Mouse (Mus musculus) forebrain, embryonic 15.5 days (tissue): ENCODE results near the gene Nol9. TPM values are rescaled to one million over a fixed set of nuclear protein-coding genes. Genes with fewer than 3 reads are reported as not detected.
"Not testable (repeated sequence)": the region's sequence is repeated elsewhere in the genome, so short reads cannot be mapped to it uniquely, and the experiment has no call there.

ENCODE experiments used
- ATAC-seq: fragments of 200-750 bp; cut with Nextera tagmentation; replicated peaks from 2 replicates; pipeline ENCODE4 v1.8.0; 2017; ENCODE audit warnings: mild to moderate bottlenecking, moderate TSS enrichment, moderate library complexity
- H3K27ac ChIP-seq: fragments of 300-500 bp; sonication (generic); replicated peaks from 2 replicates; pipeline ENCODE4 v1.5.1; 2015; ENCODE audit warnings: mild to moderate bottlenecking, inconsistent platforms
- H3K27me3 ChIP-seq: fragments of 300-500 bp; sonication (generic); 2 replicates; pipeline ENCODE4 v1.6.1; 2015; ENCODE audit warnings: inconsistent platforms
- H3K36me3 ChIP-seq: fragments of 300-500 bp; sonication (generic); 2 replicates; pipeline ENCODE4 v1.6.1; 2015; ENCODE audit warnings: mild to moderate bottlenecking, inconsistent platforms
- H3K4me1 ChIP-seq: fragments of 300-500 bp; sonication (generic); 2 replicates; pipeline ENCODE4 v1.6.1; 2015; ENCODE audit warnings: inconsistent platforms
- H3K4me2 ChIP-seq: fragments of 300-500 bp; sonication (generic); replicated peaks from 2 replicates; pipeline ENCODE4 v1.6.1; 2015; ENCODE audit warnings: mild to moderate bottlenecking, inconsistent platforms
- H3K4me3 ChIP-seq: fragments of 300-500 bp; sonication (generic); 2 replicates; pipeline ENCODE4 v1.5.1; 2015; ENCODE audit warnings: mild to moderate bottlenecking, inconsistent platforms
- H3K9ac ChIP-seq: fragments of 300-500 bp; sonication (generic); replicated peaks from 2 replicates; pipeline ENCODE4 v1.6.1; 2015; ENCODE audit warnings: mild to moderate bottlenecking, inconsistent platforms
- H3K9me3 ChIP-seq: fragments of 300-500 bp; sonication (generic); 2 replicates; pipeline ENCODE4 v1.6.1; 2016; ENCODE audit warnings: inconsistent platforms
- WGBS: fragments of 180-500 bp; shearing (Covaris S2); methylation state at CpG from one replicate; pipeline ENCODE4 v1.1.7; 2015; ENCODE audit warnings: mixed read lengths; 5-methylcytosine and 5-hydroxymethylcytosine counted together
- polyA plus RNA-seq: library from polyadenylated mRNA; unstranded; fragments of >200 nt; fragmentation: Nextera tagmentation; extraction: Ambion mirVana; gene quantifications from 2 replicates; pipeline ENCODE4 v1.2.1, GENCODE M21; 2015

Nol9 gene
- polyA plus RNA-seq, 1 experiment from 2014 or later, result 27.9 TPM

- H3K4me2 ChIP-seq, H3K27ac ChIP-seq, ATAC-seq, H3K27me3 ChIP-seq, H3K4me3 ChIP-seq, H3K9ac ChIP-seq, H3K9me3 ChIP-seq, H3K36me3 ChIP-seq: not testable (repeated sequence)
- 90% methylated on average over 6 of the region's 6 CpGs for WGBS
- H3K4me1 ChIP-seq, result peaks cover 15% of the 10 kb centered on the region
Measured at GRCm38 (mm10) chr4:152036464-152036863, 2.7 kb upstream of the Nol9 start.

- 0 out of 2 replicates have a peak, but pooled peaks have one; percentile 9 for ATAC-seq
- WGBS, result 53% methylated on average over 10 of the region's 10 CpGs
- Histone ChIP-seq H3K27ac (peak within 1 kb of the TSS; percentile 48), H3K9me3 (no peaks in the 10 kb centered on the region), H3K9ac (peak within 1 kb of the TSS; percentile 79), H3K36me3 (peaks cover 25% of the 10 kb centered on the region), H3K4me3 (peak within 1 kb of the TSS; percentile 100), H3K4me1 (peaks cover 15% of the 10 kb centered on the region), H3K4me2 (peak within 1 kb of the TSS; percentile 94), H3K27me3 (no peaks in the 10 kb centered on the region)
Measured at GRCm38 (mm10) chr4:152038225-152038984, 716 bp upstream of the Nol9 start, which contains the start of gene Tas1r1. Tas1r1 (minus strand) TSS chr4:152038568.

GRCm38 (mm10) chr4:152039831-152040310, 750 bp downstream of the Nol9 start:
- H3K4me2 ChIP-seq, result peak overlapping the region; percentile 94
- WGBS, result 4% methylated on average over 25 of the region's 25 CpGs
- no peaks in the 10 kb centered on the region for H3K27me3 ChIP-seq
- peaks cover 37% of the 10 kb centered on the region for H3K36me3 ChIP-seq
- H3K4me1 ChIP-seq, result peaks cover 15% of the 10 kb centered on the region
- H3K4me3 ChIP-seq, result peak overlapping the region; percentile 100
- peak overlapping the region; percentile 79 for H3K9ac ChIP-seq
- H3K9me3 ChIP-seq, result no peaks in the 10 kb centered on the region
- no peak overlapping the region; the same call in 1 of the 2 replicates for H3K27ac ChIP-seq
- ATAC-seq, result no peak

GRCm38 (mm10) chr4:152041924-152042641, 3.0 kb downstream of the Nol9 start:
- WGBS, result 97% methylated on average over 22 of the region's 22 CpGs

GRCm38 (mm10) chr4:152043171-152043570, 4.0 kb downstream of the Nol9 start:
- WGBS, result 78% methylated on average over 3 of the region's 3 CpGs
- ATAC-seq, result no peak
- H3K4me3 ChIP-seq, result no peak overlapping the region
- H3K27me3 ChIP-seq, result no peaks in the 10 kb centered on the region
- no peak overlapping the region for H3K27ac ChIP-seq
- H3K4me1 ChIP-seq, result peaks cover 15% of the 10 kb centered on the region
- H3K9ac ChIP-seq, result no peak overlapping the region
- no peak overlapping the region for H3K4me2 ChIP-seq
- no peaks in the 10 kb centered on the region for H3K9me3 ChIP-seq
- H3K36me3 ChIP-seq, result peaks cover 65% of the 10 kb centered on the region

More at GRCm38 (mm10) chr4:152041924-152042641, 3.0 kb downstream of the Nol9 start:
- H3K4me1 ChIP-seq, result peaks cover 15% of the 10 kb centered on the region
- no peaks in the 10 kb centered on the region for H3K27me3 ChIP-seq
- no peak overlapping the region for H3K4me2 ChIP-seq
- no peak overlapping the region for H3K27ac ChIP-seq
- ATAC-seq, result no peak
- H3K4me3 ChIP-seq, result no peak overlapping the region
- H3K36me3 ChIP-seq, result peaks cover 54% of the 10 kb centered on the region
- H3K9me3 ChIP-seq, result no peaks in the 10 kb centered on the region
- no peak overlapping the region for H3K9ac ChIP-seq

- Histone ChIP-seq H3K9me3 (no peaks in the 10 kb centered on the region), H3K27me3 (no peaks in the 10 kb centered on the region), H3K4me3 (no peak overlapping the region), H3K4me2 (no peak overlapping the region), H3K4me1 (peaks cover 11% of the 10 kb centered on the region), H3K9ac (no peak overlapping the region), H3K36me3 (peaks cover 75% of the 10 kb centered on the region), H3K27ac (no peak overlapping the region)
- WGBS, result 74% methylated on average over 6 of the region's 6 CpGs
- no peak for ATAC-seq
Measured at GRCm38 (mm10) chr4:152044609-152045008, 5.5 kb downstream of the Nol9 start.

- 75% methylated on average over 9 of the region's 9 CpGs for WGBS
- H3K4me3 ChIP-seq, result no peak overlapping the region
- no peaks in the 10 kb centered on the region for H3K4me1 ChIP-seq
- H3K9ac ChIP-seq, result no peak overlapping the region
- no peaks in the 10 kb centered on the region for H3K9me3 ChIP-seq
- no peak overlapping the region for H3K27ac ChIP-seq
- H3K27me3 ChIP-seq, result no peaks in the 10 kb centered on the region
- H3K4me2 ChIP-seq, result no peak overlapping the region
- ATAC-seq, result no peak
- peaks cover 31% of the 10 kb centered on the region for H3K36me3 ChIP-seq
Measured at GRCm38 (mm10) chr4:152062390-152063110, 23.4 kb downstream of the Nol9 start.

GRCm38 (mm10) chr4:152067280-152067679, 28.2 kb downstream of the Nol9 start:
- H3K27me3 ChIP-seq, result no peaks in the 10 kb centered on the region
- H3K9me3 ChIP-seq, result no peaks in the 10 kb centered on the region
- H3K4me2 ChIP-seq, result no peak overlapping the region
- H3K27ac ChIP-seq, result no peak overlapping the region
- no peak overlapping the region for H3K4me3 ChIP-seq
- no peak overlapping the region for H3K9ac ChIP-seq
- H3K36me3 ChIP-seq, result no peaks in the 10 kb centered on the region
- peaks cover 1% of the 10 kb centered on the region; the same call in 1 of the 2 replicates for H3K4me1 ChIP-seq
- no peak for ATAC-seq

- Histone ChIP-seq H3K9ac (no peak overlapping the region), H3K27me3 (no peaks in the 10 kb centered on the region), H3K4me3 (no peak overlapping the region), H3K4me2 (no peak overlapping the region), H3K9me3 (no peaks in the 10 kb centered on the region), H3K36me3 (no peaks in the 10 kb centered on the region), H3K27ac (no peak overlapping the region), H3K4me1 (peaks cover 7% of the 10 kb centered on the region; the same call in 1 of the 2 replicates)
- 81% methylated on average over 6 of the region's 6 CpGs for WGBS
- no peak for ATAC-seq
Measured at GRCm38 (mm10) chr4:152068166-152068724, 29.1 kb downstream of the Nol9 start.

- WGBS, result 86% methylated on average over 3 of the region's 3 CpGs
- H3K27me3 ChIP-seq, result no peaks in the 10 kb centered on the region
- ATAC-seq, result no peak
- H3K27ac ChIP-seq, result no peak overlapping the region
- no peak overlapping the region for H3K4me3 ChIP-seq
- H3K9ac ChIP-seq, result no peak overlapping the region
- H3K4me1 ChIP-seq, result peaks cover 7% of the 10 kb centered on the region; the same call in 1 of the 2 replicates
- H3K4me2 ChIP-seq, result no peak overlapping the region
- H3K36me3 ChIP-seq, result no peaks in the 10 kb centered on the region
- H3K9me3 ChIP-seq, result no peaks in the 10 kb centered on the region
Measured at GRCm38 (mm10) chr4:152069245-152069644, 30.1 kb downstream of the Nol9 start.

- WGBS, result 78% methylated on average over 11 of the region's 11 CpGs
- H3K4me2 ChIP-seq, result no peak overlapping the region
- H3K4me1 ChIP-seq, result peaks cover 7% of the 10 kb centered on the region; the same call in 1 of the 2 replicates
- no peak overlapping the region for H3K9ac ChIP-seq
- H3K27me3 ChIP-seq, result no peaks in the 10 kb centered on the region
- H3K27ac ChIP-seq, result no peak overlapping the region
- no peaks in the 10 kb centered on the region for H3K9me3 ChIP-seq
- ATAC-seq, result no peak
- no peak overlapping the region for H3K4me3 ChIP-seq
- H3K36me3 ChIP-seq, result no peaks in the 10 kb centered on the region
Measured at GRCm38 (mm10) chr4:152070494-152071396, 31.6 kb downstream of the Nol9 start.
